Mouse (Mus musculus): ENCODE results near the gene Cyp11a1.

- no peak for TF ChIP-seq CHD2 (IDR thresholded peaks at IDR 0.05; ENCODE audit: low read depth, low read length)
- TF ChIP-seq ZNF384 (IDR thresholded peaks at IDR 0.05; ENCODE audit: low read depth, low read length): no peak
These were observed 47.8 kb downstream of the Cyp11a1 start for GRCm38 (mm10) chr9:58054032-58054431.

All from ES-E14 (cell line).